Mouse (Mus musculus): ENCODE data around the gene Ppm1d. TPM values are rescaled to one million over a fixed set of nuclear protein-coding genes. Genes with fewer than 3 reads are reported as not detected.
A peak's percentile ranks its signal among the peaks of the same experiment; 100 is the strongest.

Gene Ppm1d
- total RNA-seq, 2 experiments from 2014 or later, result 20.2 to 21.3 TPM

- no peak for DNase-seq
- intact Hi-C loops (cut with DNase I), result no loop called here
Measured at GRCm38 (mm10) chr11:85328717-85329116, 17.7 kb downstream of the Ppm1d start.

GRCm38 (mm10) chr11:85329167-85329894 is 18.3 kb downstream of the Ppm1d start:
- intact Hi-C loops (cut with DNase I), result no loop called here
- peak; percentile 42 for DNase-seq

GRCm38 (mm10) chr11:85334778-85335177 is 23.7 kb downstream of the Ppm1d start:
- intact Hi-C loops (cut with DNase I), result no loop called here
- peak; percentile 29 for DNase-seq

GRCm38 (mm10) chr11:85339173-85339831 is 28.3 kb downstream of the Ppm1d start:
- no peak for DNase-seq
- intact Hi-C loops (cut with DNase I), result no loop called here

- DNase-seq, result no peak
- intact Hi-C loops (cut with DNase I), result no loop called here
Measured at GRCm38 (mm10) chr11:85340070-85340616, 29.1 kb downstream of the Ppm1d start.

GRCm38 (mm10) chr11:85352539-85353380 is 41.7 kb downstream of the Ppm1d start, which contains the start of gene Bcas3:
Gene Bcas3 (plus strand): TSS chr11:85353167.
- peak; percentile 99 for DNase-seq
- intact Hi-C loops (cut with DNase I), result no loop called here

DNA sequence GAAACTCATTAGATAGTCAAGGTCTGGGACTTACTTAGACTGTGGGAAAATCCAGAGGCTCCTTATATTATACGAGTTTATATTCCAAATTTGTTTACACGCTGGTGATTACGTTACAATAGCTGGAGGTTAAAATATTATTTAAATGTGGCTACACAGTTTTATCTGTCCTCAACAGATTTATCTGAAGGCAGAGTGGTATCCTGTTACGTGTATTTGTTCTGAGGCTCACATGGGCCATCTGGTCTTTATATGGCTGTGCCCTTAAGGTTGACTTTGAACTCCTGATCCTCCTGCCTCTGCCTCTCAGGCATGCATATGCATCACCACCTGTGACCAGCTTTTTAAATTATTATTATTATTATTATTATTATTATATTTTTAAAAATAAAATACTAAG is 42.8 kb downstream of the Ppm1d start:
- intact Hi-C loops (cut with DNase I), result no loop called here
- DNase-seq, result no peak

GRCm38 (mm10) chr11:85359641-85360040 is 48.6 kb downstream of the Ppm1d start:
- intact Hi-C loops (cut with DNase I), result no loop called here

DNA sequence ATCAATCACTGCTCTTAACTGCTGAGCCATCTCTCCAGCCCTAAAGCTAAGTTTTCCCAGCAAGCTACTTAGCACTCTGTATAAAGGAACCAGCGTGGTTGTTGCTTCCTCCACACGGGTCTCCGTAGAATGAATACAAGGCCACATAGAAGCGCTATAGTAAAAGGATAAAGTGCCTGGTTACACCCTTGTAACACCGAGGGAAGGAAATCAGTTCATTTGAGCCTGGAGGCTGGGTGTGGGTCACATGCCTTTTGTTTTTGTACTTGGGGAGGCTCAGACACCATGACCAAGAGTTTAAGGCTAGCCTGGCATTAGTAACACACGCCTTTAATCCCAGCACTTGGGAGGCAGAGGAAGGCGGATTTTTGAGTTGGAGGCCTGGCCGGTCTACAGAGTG is 50.6 kb downstream of the Ppm1d start:
- intact Hi-C loops (cut with DNase I), result no loop called here
- no peak for DNase-seq

More at GRCm38 (mm10) chr11:85359641-85360040, 48.6 kb downstream of the Ppm1d start:
- DNase-seq, result no peak

DNA sequence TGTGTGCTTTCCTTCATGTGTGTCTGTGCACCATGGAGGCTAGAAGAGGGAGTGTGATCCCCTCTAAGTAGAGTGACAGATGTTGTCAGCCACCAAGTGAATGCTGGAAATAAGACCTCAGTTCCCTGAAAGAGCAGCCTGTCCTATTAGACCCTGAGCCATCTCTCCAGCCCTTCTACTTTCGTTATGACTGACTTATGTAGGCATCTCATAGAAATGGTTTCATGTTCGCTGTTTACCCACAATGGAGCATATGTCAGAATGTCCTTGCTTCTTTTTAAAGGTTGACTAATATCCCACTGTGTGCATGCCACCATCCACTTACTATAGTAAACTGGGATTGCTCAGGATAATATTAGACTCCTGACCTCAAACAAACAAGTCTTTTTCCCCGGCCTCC is 55.1 kb downstream of the Ppm1d start:
- intact Hi-C loops (cut with DNase I), result no loop called here
- no peak for DNase-seq

DNA sequence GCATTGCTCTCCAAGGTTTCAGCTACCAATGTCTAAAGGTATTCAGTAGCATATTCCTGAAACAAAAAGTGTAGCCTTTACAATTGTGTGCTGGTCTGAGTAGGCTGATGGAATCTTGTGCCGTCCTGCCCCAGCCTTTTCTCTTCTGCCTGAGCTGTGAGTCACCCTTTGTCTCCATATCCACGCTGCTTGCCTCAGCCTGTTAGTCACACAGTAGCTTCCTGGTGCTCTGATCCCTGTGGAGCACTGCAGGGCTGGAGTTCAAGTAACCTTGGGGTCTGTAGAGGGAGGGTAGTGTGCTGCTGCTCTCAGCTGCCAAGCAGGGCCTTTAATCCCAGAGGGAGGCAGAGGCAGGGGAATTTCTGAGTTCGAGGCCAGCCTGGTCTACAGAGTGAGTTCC is 56.8 kb downstream of the Ppm1d start:
- DNase-seq, result no peak
- intact Hi-C loops (cut with DNase I), result no loop called here

DNA sequence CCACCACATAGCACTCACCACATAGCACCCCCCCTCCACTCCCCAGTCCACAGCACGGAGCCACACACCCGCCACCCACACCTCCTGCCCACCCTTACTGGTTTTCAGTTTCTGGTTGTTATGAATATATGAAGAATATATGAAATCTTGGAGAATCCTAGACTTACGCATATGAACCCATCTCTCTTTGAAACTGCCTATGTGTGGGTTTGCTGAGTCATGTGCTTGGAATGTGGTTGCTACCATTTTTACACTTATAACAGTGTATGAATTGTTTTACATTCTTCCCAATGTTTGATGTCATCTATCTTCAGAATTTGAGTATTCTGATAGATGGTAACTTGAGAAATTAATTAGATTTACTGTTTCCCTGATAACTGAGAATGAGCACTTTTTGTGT is 68.0 kb downstream of the Ppm1d start:
- DNase-seq, result no peak
- intact Hi-C loops (cut with DNase I), result no loop called here

- intact Hi-C loops (cut with DNase I), result loop anchor here (10.0 kb wide), 1 partner anchor 465 kb away; no protein-coding TSS in a partner anchor
- DNase-seq, result no peak
Measured at GRCm38 (mm10) chr11:85380046-85380445, 69.0 kb downstream of the Ppm1d start.

DNA sequence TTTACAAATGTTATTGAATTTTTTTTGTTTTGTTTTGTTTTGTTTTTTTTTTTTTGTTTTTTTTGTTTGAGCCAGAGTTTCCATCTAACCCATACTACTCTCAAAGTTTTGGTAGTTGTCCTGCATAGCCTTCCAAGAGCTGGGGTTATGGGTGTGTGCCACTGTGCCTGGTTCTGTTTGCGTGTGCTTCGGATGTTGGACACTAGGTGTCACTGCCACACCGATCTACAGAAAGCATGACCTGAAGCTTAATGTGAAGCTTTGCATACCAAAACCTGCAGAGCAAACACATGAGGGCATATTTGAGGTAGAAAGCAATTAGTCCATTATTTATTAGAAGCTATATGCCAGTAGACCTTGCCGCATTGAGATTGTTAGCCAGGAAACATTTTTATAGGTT is 71.0 kb downstream of the Ppm1d start:
- DNase-seq, result peak; percentile 58
- intact Hi-C loops (cut with DNase I), result loop anchor here (10.0 kb wide), 1 partner anchor 463 kb away; no protein-coding TSS in a partner anchor

DNA sequence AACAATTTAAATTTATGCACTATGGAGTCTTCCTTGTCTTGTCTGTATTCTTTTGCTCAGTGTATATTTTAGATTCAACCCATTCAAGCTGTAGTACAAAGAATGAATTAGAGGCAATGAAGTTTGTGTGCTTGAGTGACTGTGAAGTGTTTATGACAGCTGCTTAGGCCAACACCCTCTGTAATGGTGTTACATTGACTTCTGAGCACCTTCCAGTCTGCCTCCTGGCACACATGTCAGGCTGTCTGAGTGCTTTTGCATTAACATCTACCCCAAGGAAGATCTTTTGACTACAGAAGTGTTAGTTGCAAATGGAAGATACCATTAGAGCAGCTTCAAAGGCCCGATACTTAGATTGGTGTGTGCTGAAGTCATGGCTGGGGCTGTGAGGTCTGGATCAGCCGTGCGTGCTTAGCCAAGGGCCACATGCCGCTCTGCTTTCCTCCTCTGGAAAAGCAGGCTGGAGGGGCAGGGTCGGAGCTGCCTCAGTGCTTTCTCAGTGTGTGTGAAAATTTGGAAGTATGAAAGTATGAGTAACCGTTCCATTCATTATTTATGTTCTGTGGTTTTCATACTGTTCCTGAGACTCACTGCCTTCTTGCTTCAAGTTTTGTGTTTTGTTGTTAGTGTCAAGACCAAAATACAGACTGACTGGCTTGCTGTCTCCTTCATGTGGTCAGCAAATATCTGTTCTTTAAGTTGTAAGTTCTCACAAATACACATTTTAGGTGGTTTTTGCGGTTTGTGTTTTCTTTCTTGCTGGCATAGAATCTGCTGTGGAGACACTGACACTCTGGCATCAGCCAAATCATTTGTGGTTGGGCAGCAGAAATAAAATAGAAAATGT is 73.2 kb downstream of the Ppm1d start:
- intact Hi-C loops (cut with DNase I), result loop anchor here (10.0 kb wide), 1 partner anchor 461 kb away; no protein-coding TSS in a partner anchor
- no peak for DNase-seq

DNA sequence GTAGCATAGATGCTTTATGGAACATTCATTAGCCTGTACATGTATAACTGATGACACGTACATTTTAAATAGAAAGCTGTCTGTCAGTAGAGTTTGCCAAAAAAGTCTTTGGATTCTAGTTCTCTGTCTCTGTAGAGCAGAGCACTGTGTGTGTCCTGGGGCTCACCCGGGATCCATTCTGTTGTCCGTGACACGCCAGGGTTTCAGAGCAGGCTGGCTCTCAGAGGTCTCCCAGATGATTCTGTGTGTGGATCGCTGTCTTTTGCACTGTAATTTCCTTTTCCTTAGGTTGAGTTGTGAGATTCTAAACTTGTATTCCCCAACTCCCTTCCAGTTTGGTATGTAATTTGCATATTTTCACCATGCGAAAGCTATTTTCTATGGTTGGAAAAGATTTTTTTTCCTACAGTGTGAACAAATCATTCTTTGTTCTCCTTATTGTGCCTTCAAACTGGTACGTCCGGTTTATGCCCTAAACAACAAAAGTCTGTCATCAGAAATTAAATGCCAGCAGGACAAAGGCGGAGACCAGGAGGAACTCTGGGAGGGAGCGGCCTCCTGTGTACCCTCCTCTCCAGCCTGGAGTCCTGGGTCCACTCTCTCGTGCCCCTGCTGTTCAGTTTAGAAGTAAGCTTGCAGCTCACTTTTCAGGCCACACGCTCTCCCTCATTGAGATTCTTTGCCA is 81.3 kb downstream of the Ppm1d start:
- DNase-seq, result peak; percentile 17
- intact Hi-C loops (cut with DNase I), result no loop called here

DNA sequence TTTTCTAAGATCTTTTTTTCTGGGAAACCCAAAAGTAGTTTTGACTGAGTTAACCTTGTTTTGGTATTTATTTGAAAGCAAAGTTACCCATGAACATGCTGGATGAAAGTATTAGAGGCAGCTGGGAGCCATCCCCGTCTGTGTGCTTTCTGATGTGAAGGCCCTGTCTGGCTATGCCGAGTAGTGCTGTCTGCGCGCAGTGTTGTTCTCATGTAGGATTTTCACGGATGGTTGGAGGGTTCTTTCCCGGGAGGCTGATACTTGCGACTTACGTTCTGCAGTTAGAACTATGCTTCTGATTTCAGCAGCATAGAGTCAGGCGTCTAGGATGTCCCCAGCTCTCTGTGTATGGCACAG is 81.8 kb downstream of the Ppm1d start:
- intact Hi-C loops (cut with DNase I), result no loop called here
- DNase-seq, result peak; percentile 7

- intact Hi-C loops (cut with DNase I), result no loop called here
- DNase-seq, result no peak
Measured at GRCm38 (mm10) chr11:85393990-85394389, 82.9 kb downstream of the Ppm1d start.

DNA sequence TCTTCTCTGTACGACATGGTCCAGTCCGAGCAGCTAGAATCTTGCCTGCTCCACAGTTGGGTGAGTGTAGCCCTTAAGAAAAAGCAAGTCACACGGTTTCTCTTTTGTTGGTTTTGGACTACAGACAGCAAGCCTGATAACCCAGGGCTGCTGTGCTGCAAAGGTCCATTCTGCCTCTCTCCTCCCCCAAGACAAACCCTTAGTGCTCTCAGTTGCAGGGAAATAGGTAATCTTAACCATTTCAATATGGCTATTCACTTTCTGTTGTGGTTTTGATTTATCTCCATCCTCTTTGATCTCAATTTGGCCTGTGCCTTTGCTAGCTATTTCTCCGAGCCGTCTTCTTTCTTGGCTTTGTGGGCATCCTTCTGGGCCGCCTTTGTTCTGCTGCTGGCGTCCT is 84.3 kb downstream of the Ppm1d start:
- no peak for DNase-seq
- intact Hi-C loops (cut with DNase I), result no loop called here

Measured in left cerebral cortex, postnatal 4 days (tissue).